ENCODE assay signal across 22 mouse cellular contexts in the genomic region with DNA sequence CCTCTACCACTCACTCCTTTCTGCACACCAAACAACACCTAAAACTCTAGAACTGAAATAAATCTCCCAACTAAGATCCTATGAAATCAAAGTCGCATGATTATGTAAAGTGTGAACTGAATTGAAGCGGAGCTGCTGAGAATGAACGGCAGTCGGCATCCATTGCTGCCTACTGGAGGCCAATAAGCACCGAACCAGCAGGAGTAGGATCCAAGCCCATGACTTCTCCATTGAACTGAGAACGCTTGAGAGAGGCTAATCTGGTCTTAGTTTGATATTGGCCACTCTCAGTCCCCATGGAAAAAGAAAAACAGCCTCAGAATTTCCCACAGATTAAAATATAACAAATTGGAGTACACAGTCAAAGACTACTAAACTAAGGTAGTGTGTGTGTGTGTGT.
"Had no signal": no experiment of that assay in that cellular context is flagged by ENCODE, and none has a peak within 500 bp of the region (broad histone marks: within the 10 kb centered on the region; RNA-seq: fewer than 3 reads in every experiment).

No protein-coding gene starts in this region.

- DNase-seq: heart, postnatal 10 days; heart, postnatal 14 days; heart, postnatal 36 days; heart, postnatal 4 days; kidney, adult 11 months; kidney, adult 18-20 months; kidney, adult 2 months; kidney, adult 8-10 months; kidney, adult 9 months; kidney, postnatal 10 days; kidney, postnatal 14 days; kidney, postnatal 25 days; kidney, postnatal 36 days; kidney, postnatal 4 days; layer of hippocampus, adult 9-11 months; layer of hippocampus, postnatal 36 days had no signal

- ATAC-seq: hindbrain, embryonic 16.5 days; hindbrain, postnatal 0 days; inflammation-experienced regulatory T-cells, adult 6 months; intestine, embryonic 15.5 days; intestine, embryonic 16.5 days; intestine, postnatal 0 days had no signal
